Mouse (Mus musculus) forebrain, embryonic 16.5 days (tissue): ENCODE measurements around the gene Card9. TPM values are rescaled to one million over a fixed set of nuclear protein-coding genes. Genes with fewer than 3 reads are reported as not detected.

Experiments
- ATAC-seq: fragments of 200-750 bp; cut with Nextera tagmentation; 2 replicates; pipeline ENCODE4 v1.8.0; 2017; ENCODE audit warnings: mild to moderate bottlenecking, moderate library complexity
- H3K27ac ChIP-seq: fragments of 300-500 bp; sonication (generic); 2 replicates; pipeline ENCODE4 v1.5.1; 2014; ENCODE audit warnings: low read length, control low read depth
- H3K27me3 ChIP-seq: fragments of 300-500 bp; sonication (generic); replicated peaks from 2 replicates; pipeline ENCODE4 v1.6.1; 2014; ENCODE audit warnings: low read length; ENCODE audit not compliant: control insufficient read depth, insufficient read depth
- H3K36me3 ChIP-seq: fragments of 300-500 bp; sonication (generic); 2 replicates; pipeline ENCODE4 v1.6.1; 2014; ENCODE audit not compliant: control insufficient read depth, insufficient read depth
- H3K4me1 ChIP-seq: fragments of 300-500 bp; sonication (generic); replicated peaks from 2 replicates; pipeline ENCODE4 v1.6.1; 2014; ENCODE audit warnings: low read length; ENCODE audit not compliant: control insufficient read depth, insufficient read depth
- H3K4me2 ChIP-seq: fragments of 300-500 bp; sonication (generic); 2 replicates; pipeline ENCODE4 v1.6.1; 2014; ENCODE audit warnings: mild to moderate bottlenecking, low read length, control low read depth
- H3K4me3 ChIP-seq: fragments of 300-500 bp; sonication (generic); replicated peaks from 2 replicates; pipeline ENCODE4 v1.5.1; 2014; ENCODE audit warnings: mild to moderate bottlenecking, low read length, control low read depth
- H3K9ac ChIP-seq: fragments of 300-500 bp; sonication (generic); replicated peaks from 2 replicates; pipeline ENCODE4 v1.6.1; 2014; ENCODE audit warnings: low read depth, low read length, control low read depth
- H3K9me3 ChIP-seq: fragments of 300-500 bp; sonication (generic); 2 replicates; pipeline ENCODE4 v1.6.1; 2016; ENCODE audit warnings: low read length; ENCODE audit not compliant: control insufficient read depth
- WGBS: fragments of 180-500 bp; shearing (Covaris S2); extraction: QIAGEN DNeasy Blood & Tissue Kit; methylation state at CpG from one replicate; pipeline ENCODE4 v1.1.7; 2014; 5-methylcytosine and 5-hydroxymethylcytosine counted together
- polyA plus RNA-seq: library from polyadenylated mRNA; unstranded; fragments of >200 nt; fragmentation: Nextera tagmentation; extraction: Ambion mirVana; gene quantifications from 2 replicates; pipeline ENCODE4 v1.2.1, GENCODE M21; 2015

Card9 gene
- polyA plus RNA-seq = 2.2 and 2.3 TPM in 2 replicates

DNA sequence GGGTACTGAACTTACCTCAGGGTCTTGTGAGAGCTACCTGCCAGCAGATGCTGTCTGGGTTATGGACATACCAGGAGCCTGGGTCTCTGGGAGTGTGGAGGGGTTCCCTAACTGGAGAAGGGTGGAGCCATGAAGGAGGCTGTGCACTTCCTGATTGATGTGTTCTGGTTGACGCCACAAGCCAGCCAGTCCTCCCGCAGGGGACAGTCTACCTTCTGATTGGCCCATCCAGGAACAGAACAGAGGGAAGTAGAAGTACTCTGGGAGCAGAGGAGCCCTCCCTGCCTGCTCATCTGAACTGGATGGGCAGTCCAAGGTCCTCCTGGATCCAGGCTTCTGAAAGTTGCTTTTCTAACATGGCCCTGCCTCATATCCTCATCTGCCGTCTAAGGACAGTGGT is at the start of gene Card9:
Card9 (minus strand) TSS at position 147 of the 400 bp plus-strand sequence.
- Histone ChIP-seq H3K27ac (no peak within 1 kb of the TSS), H3K4me1 (no peaks in the 10 kb centered on the region), H3K9me3 (no peaks in the 10 kb centered on the region), H3K9ac (no peak within 1 kb of the TSS), H3K4me2 (no peak within 1 kb of the TSS), H3K4me3 (no peak within 1 kb of the TSS), H3K36me3 (no peaks in the 10 kb centered on the region), H3K27me3 (no peaks in the 10 kb centered on the region)
- no peak for ATAC-seq
- 59% methylated on average over 3 of the region's 3 CpGs for WGBS

GRCm38 (mm10) chr2:26410091-26410490 is 49.4 kb upstream of the Card9 start:
- H3K27ac ChIP-seq = no peak overlapping the region
- no peaks in the 10 kb centered on the region for H3K9me3 ChIP-seq
- no peak overlapping the region for H3K9ac ChIP-seq
- no peaks in the 10 kb centered on the region for H3K27me3 ChIP-seq
- H3K4me1 ChIP-seq = peaks cover 35% of the 10 kb centered on the region
- H3K4me3 ChIP-seq = no peak overlapping the region
- H3K36me3 ChIP-seq = peaks cover 15% of the 10 kb centered on the region
- WGBS = 72% methylated on average over 5 of the region's 5 CpGs
- H3K4me2 ChIP-seq = no peak overlapping the region
- no peak for ATAC-seq

- Histone ChIP-seq H3K9ac (peak overlapping the region; percentile 92), H3K27ac (no peak overlapping the region), H3K9me3 (no peaks in the 10 kb centered on the region), H3K4me2 (peak overlapping the region; percentile 93), H3K4me3 (peak overlapping the region; percentile 88), H3K4me1 (peaks cover 35% of the 10 kb centered on the region), H3K36me3 (peaks cover 11% of the 10 kb centered on the region), H3K27me3 (no peaks in the 10 kb centered on the region)
- WGBS = 57% methylated on average over 3 of the region's 3 CpGs
- ATAC-seq = peak; percentile 14; the same call in 1 of the 2 replicates
Observed at GRCm38 (mm10) chr2:26409362-26409761, 48.6 kb upstream of the Card9 start.

GRCm38 (mm10) chr2:26408515-26409356 is 48.0 kb upstream of the Card9 start, which contains the start of gene Inpp5e:
TSS of gene Inpp5e (minus strand) at chr2:26409203.
- ATAC-seq = peak; percentile 94
- under 1% methylated on average over 56 of the region's 57 CpGs for WGBS
- Histone ChIP-seq H3K4me1 (peaks cover 35% of the 10 kb centered on the region), H3K9me3 (no peaks in the 10 kb centered on the region), H3K27ac (peak within 1 kb of the TSS; percentile 54), H3K27me3 (no peaks in the 10 kb centered on the region), H3K4me2 (peak within 1 kb of the TSS; percentile 93), H3K4me3 (peak within 1 kb of the TSS; percentile 88), H3K36me3 (peaks cover 6% of the 10 kb centered on the region), H3K9ac (peak within 1 kb of the TSS; percentile 92)

DNA sequence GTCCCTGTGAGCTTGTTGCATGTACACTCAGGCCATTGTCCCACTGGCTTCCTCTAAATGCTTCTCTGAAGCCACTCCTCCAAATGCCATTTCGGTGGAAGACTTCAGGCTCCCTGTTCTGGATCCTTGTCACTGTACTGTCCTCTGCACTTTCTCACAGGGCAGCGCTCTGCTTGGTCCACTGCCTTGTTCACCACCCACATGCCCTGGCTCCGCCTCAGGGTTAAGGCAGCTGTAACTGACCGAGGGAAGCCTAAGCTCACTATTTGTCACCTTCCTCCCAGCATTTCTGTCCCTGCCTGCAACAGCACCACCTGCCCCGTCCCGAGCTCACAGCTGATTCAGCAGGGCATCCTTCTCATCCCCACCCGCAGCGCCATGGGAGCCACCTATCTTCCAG is 42.6 kb upstream of the Card9 start:
- peaks cover 34% of the 10 kb centered on the region for H3K4me1 ChIP-seq
- 84% methylated on average over 8 of the region's 8 CpGs for WGBS
- H3K4me2 ChIP-seq = no peak overlapping the region
- no peak overlapping the region for H3K9ac ChIP-seq
- H3K4me3 ChIP-seq = no peak overlapping the region
- ATAC-seq = no peak
- H3K9me3 ChIP-seq = no peaks in the 10 kb centered on the region
- H3K27me3 ChIP-seq = no peaks in the 10 kb centered on the region
- no peak overlapping the region for H3K27ac ChIP-seq
- peaks cover 24% of the 10 kb centered on the region for H3K36me3 ChIP-seq

- Histone ChIP-seq H3K36me3 (peaks cover 27% of the 10 kb centered on the region), H3K9ac (no peak overlapping the region)
- no peak for ATAC-seq
Observed at GRCm38 (mm10) chr2:26402265-26402664, 41.5 kb upstream of the Card9 start.

DNA sequence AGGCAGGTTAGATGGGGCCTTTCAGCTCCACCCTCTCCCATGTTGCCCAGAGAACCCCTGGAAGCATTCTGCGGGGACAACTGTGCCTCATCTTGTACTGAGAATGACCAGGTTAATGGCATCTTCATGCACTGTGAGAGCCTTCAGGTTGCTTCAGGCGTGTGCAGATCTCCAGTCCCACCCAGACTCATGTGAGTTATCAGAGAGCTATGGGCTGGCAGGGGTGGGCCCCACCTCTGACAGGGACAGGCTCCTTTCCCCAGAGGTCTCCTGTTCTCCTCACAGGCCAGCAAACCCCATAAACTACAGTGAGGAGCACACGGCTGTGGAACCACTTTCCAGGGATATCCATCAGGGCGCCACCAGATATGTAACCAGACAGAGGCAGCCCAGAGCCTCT is 40.3 kb upstream of the Card9 start:
- no peaks in the 10 kb centered on the region for H3K9me3 ChIP-seq
- H3K27me3 ChIP-seq = no peaks in the 10 kb centered on the region
- no peak overlapping the region for H3K27ac ChIP-seq
- H3K36me3 ChIP-seq = peaks cover 39% of the 10 kb centered on the region
- H3K4me3 ChIP-seq = no peak overlapping the region
- peaks cover 11% of the 10 kb centered on the region for H3K4me1 ChIP-seq
- no peak overlapping the region for H3K9ac ChIP-seq
- WGBS = 85% methylated on average over 4 of the region's 4 CpGs
- H3K4me2 ChIP-seq = no peak overlapping the region
- ATAC-seq = no peak

More at GRCm38 (mm10) chr2:26402265-26402664, 41.5 kb upstream of the Card9 start:
- Histone ChIP-seq H3K9me3 (no peaks in the 10 kb centered on the region), H3K27me3 (no peaks in the 10 kb centered on the region), H3K4me2 (no peak overlapping the region), H3K4me1 (peaks cover 23% of the 10 kb centered on the region), H3K27ac (no peak overlapping the region), H3K4me3 (no peak overlapping the region)
- 91% methylated on average over 1 of the region's 1 CpGs for WGBS

DNA sequence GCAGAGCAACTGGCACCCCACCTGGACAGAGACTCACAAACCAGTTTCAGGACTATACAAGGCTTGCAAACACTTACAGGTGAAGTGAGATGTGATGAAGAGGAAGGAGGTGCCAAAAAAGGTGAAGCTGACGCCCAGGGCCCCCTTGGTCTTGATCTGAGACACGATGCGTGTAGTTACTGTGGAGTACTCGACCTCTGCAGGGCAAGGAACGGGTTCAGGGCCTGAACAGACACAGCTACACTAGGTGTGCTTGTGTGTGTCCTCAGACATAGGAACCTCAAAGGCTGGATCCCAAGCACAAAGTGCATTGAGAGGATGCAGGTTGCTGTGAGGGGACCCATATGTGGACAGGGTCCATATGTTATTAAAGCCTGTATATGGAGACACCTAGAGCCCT is 39.6 kb upstream of the Card9 start:
- no peaks in the 10 kb centered on the region for H3K27me3 ChIP-seq
- peaks cover 47% of the 10 kb centered on the region for H3K36me3 ChIP-seq
- no peaks in the 10 kb centered on the region for H3K9me3 ChIP-seq
- WGBS = 88% methylated on average over 5 of the region's 5 CpGs
- no peak overlapping the region for H3K9ac ChIP-seq
- no peak for ATAC-seq
- peaks cover 4% of the 10 kb centered on the region for H3K4me1 ChIP-seq
- H3K4me3 ChIP-seq = no peak overlapping the region
- H3K4me2 ChIP-seq = no peak overlapping the region
- H3K27ac ChIP-seq = no peak overlapping the region

- Histone ChIP-seq H3K9ac (no peak overlapping the region), H3K27me3 (no peaks in the 10 kb centered on the region), H3K4me1 (0 out of 2 replicates have a peak, but pooled peaks cover 4% of the 10 kb centered on the region), H3K4me2 (no peak overlapping the region), H3K27ac (no peak overlapping the region), H3K9me3 (no peaks in the 10 kb centered on the region), H3K36me3 (peaks cover 53% of the 10 kb centered on the region), H3K4me3 (no peak overlapping the region)
- no peak for ATAC-seq
- WGBS = 93% methylated on average over 5 of the region's 5 CpGs
Observed at GRCm38 (mm10) chr2:26399647-26400046, 38.9 kb upstream of the Card9 start.
